In the genomic region with DNA sequence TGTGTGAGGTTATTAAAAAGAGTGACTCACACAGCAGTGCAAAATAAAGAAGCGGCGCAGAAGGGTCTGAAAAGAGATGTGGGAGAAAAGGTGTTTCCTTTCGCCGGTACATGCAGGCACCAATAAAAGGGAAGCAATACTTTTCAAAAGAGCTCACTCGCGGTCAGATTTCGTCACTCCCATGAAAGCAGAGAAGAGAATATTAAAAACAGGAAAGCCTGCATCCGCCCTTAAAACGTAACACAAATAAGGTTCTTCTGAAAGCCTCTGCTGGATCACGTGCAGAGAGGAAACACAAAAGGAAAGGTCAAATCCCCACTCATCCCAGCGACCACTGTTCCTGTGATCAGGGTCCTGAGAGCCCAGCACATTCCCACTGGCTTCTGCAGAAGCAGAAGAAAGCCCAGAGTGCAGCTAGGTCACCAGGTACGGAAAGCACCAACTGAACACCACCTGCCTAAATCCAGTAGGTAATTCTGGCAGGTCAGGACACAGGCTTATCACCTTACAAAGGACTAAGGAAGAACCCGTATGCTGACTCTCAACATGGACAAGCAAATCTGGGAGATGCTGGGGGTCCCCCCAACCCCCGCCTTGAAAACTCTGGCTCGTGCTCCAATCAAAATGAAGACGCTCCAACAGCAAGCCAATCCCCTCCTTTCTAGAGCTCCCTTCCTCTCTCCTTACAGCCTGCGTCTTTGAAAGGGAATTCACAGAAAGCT, we compare ENCODE assay signal across 7 mouse cellular contexts. TPM values are rescaled to one million over a fixed set of nuclear protein-coding genes. Genes with fewer than 3 reads are reported as not detected.
DNase-seq lines count a peak whose midpoint lies in the region; ATAC-seq and TF ChIP-seq lines count a peak whose summit lies in the region.

No protein-coding gene starts in this region.

- H3K4me1 ChIP-seq in embryonic facial prominence, embryonic 15.5 days = peaks cover 16% of the 10 kb centered on the region; the same call in 1 of the 2 replicates
- peaks cover 14% of the 10 kb centered on the region; the same call in 1 of the 2 replicates for H3K4me1 ChIP-seq in hindbrain, embryonic 15.5 days (replicated peaks)
- H3K4me1 ChIP-seq in liver, embryonic 11.5 days (replicated peaks; ENCODE audit: control insufficient read depth, insufficient read depth, low read length) = no peaks in the 10 kb centered on the region
- no peaks in the 10 kb centered on the region for H3K4me1 ChIP-seq in midbrain, postnatal 0 days (ENCODE audit: insufficient read depth, low read length)

- no peak for TF ChIP-seq CTCF in midbrain, postnatal 0 days (IDR thresholded peaks at IDR 0.05)

- peak; percentile 82 for ATAC-seq in embryonic facial prominence, embryonic 15.5 days (ENCODE audit: insufficient number of reproducible peaks, low FRiP score, low TSS enrichment, low read depth)
- ATAC-seq in hindbrain, embryonic 15.5 days (ENCODE audit: low FRiP score, low read depth) = peak; percentile 92
- no peak for ATAC-seq in liver, embryonic 11.5 days (replicated peaks; ENCODE audit: low FRiP score)
- peak; percentile 86 for ATAC-seq in midbrain, postnatal 0 days (ENCODE audit: low FRiP score)

- peak overlapping the region; percentile 32 for H3K4me3 ChIP-seq in embryonic facial prominence, embryonic 15.5 days (replicated peaks)
- peak overlapping the region; percentile 43 for H3K4me3 ChIP-seq in hindbrain, embryonic 15.5 days
- peak overlapping the region; percentile 20 for H3K4me3 ChIP-seq in liver, embryonic 11.5 days (ENCODE audit: low read depth, low read length)
- peak overlapping the region; percentile 33 for H3K4me3 ChIP-seq in midbrain, postnatal 0 days (ENCODE audit: low read depth, low read length)

- H3K4me2 ChIP-seq in embryonic facial prominence, embryonic 15.5 days (replicated peaks) = peak overlapping the region; percentile 66
- H3K4me2 ChIP-seq in hindbrain, embryonic 15.5 days = peak overlapping the region; percentile 93
- H3K4me2 ChIP-seq in liver, embryonic 11.5 days = peak overlapping the region; percentile 56
- peak overlapping the region; percentile 74 for H3K4me2 ChIP-seq in midbrain, postnatal 0 days (ENCODE audit: low read depth, low read length, poor library complexity, severe bottlenecking)

- WGBS in embryonic facial prominence, embryonic 15.5 days = 8% methylated on average over 17 of the region's 17 CpGs
- WGBS in hindbrain, embryonic 15.5 days = 14% methylated on average over 17 of the region's 17 CpGs
- WGBS in liver, embryonic 11.5 days = 20% methylated on average over 17 of the region's 17 CpGs
- WGBS in midbrain, postnatal 0 days = 9% methylated on average over 17 of the region's 17 CpGs

- peak; percentile 64 to 73 for DNase-seq in B cell, adult 2 months
- DNase-seq in CD8-positive naive resting alpha-beta T cell, adult 2 months (ENCODE audit: low read depth in 2 of 2, low spot score in 2 of 2) = peak; percentile 40 to 60
- no peak for DNase-seq in liver, embryonic 11.5 days (ENCODE audit: low spot score)
- DNase-seq in midbrain, postnatal 0 days (ENCODE audit: low spot score) = peak; percentile 80
- DNase-seq in thymus, postnatal 10 days (ENCODE audit: low spot score in 2 of 2) = no peak

- H3K9me3 ChIP-seq in embryonic facial prominence, embryonic 15.5 days (replicated peaks) = no peaks in the 10 kb centered on the region
- no peaks in the 10 kb centered on the region for H3K9me3 ChIP-seq in hindbrain, embryonic 15.5 days
- H3K9me3 ChIP-seq in liver, embryonic 11.5 days (ENCODE audit: control insufficient read depth, low read length) = no peaks in the 10 kb centered on the region
- no peaks in the 10 kb centered on the region for H3K9me3 ChIP-seq in midbrain, postnatal 0 days (ENCODE audit: low read length)

- H3K27ac ChIP-seq in embryonic facial prominence, embryonic 15.5 days (replicated peaks) = peak overlapping the region; percentile 80
- H3K27ac ChIP-seq in hindbrain, embryonic 15.5 days (replicated peaks) = peak overlapping the region; percentile 61
- H3K27ac ChIP-seq in liver, embryonic 11.5 days (ENCODE audit: low read depth, low read length) = 0 out of 2 replicates have a peak overlapping the region, but pooled peaks have one; percentile 28
- H3K27ac ChIP-seq in midbrain, postnatal 0 days (ENCODE audit: low read depth, low read length) = no peak overlapping the region

- H3K27me3 ChIP-seq in embryonic facial prominence, embryonic 15.5 days = no peaks in the 10 kb centered on the region
- H3K27me3 ChIP-seq in hindbrain, embryonic 15.5 days = no peaks in the 10 kb centered on the region
- H3K27me3 ChIP-seq in liver, embryonic 11.5 days (replicated peaks; ENCODE audit: control insufficient read depth, insufficient read depth, low read length) = no peaks in the 10 kb centered on the region
- H3K27me3 ChIP-seq in midbrain, postnatal 0 days (ENCODE audit: insufficient read depth, low read length) = no peaks in the 10 kb centered on the region

- 0 out of 2 replicates have a peak, but pooled peaks cover 5% of the 10 kb centered on the region for H3K36me3 ChIP-seq in embryonic facial prominence, embryonic 15.5 days
- no peaks in the 10 kb centered on the region for H3K36me3 ChIP-seq in hindbrain, embryonic 15.5 days
- H3K36me3 ChIP-seq in liver, embryonic 11.5 days (ENCODE audit: control insufficient read depth, insufficient read depth, low read length) = no peaks in the 10 kb centered on the region
- no peaks in the 10 kb centered on the region for H3K36me3 ChIP-seq in midbrain, postnatal 0 days (ENCODE audit: insufficient read depth, low read length)

- H3K9ac ChIP-seq in embryonic facial prominence, embryonic 15.5 days = no peak overlapping the region; the same call in 1 of the 2 replicates
- H3K9ac ChIP-seq in hindbrain, embryonic 15.5 days = peak overlapping the region; percentile 55
- H3K9ac ChIP-seq in liver, embryonic 11.5 days (ENCODE audit: low read depth, low read length) = no peak overlapping the region
- peak overlapping the region; percentile 55; the same call in 1 of the 2 replicates for H3K9ac ChIP-seq in midbrain, postnatal 0 days (replicated peaks; ENCODE audit: low read length, poor library complexity, severe bottlenecking)

RNA-seq across cellular contexts. Expression of a gene that starts 16.4 kb away (rescaled TPM):
- polyA plus RNA-seq in embryonic facial prominence, embryonic 15.5 days (2015; fragmentation: Nextera tagmentation; extraction: Ambion mirVana) = 9.5 TPM in 2 replicates
- 1.5 and 2.0 TPM in 2 replicates for polyA plus RNA-seq in hindbrain, embryonic 15.5 days (2015; fragmentation: Nextera tagmentation; extraction: Ambion mirVana)
- 2.1 and 2.8 TPM in 2 replicates for polyA plus RNA-seq in liver, embryonic 11.5 days (2014; fragmentation: Nextera tagmentation; extraction: Ambion mirVana)
- total RNA-seq in midbrain, postnatal 0 days (2014; rRNA removed) = 5.6 and 10.2 TPM in 2 replicates
- polyA plus RNA-seq in midbrain, postnatal 0 days (2015; fragmentation: Nextera tagmentation; extraction: Ambion mirVana) = 0.72 and 1.0 TPM in 2 replicates

Comparison
In these comparisons a context has a peak if more than half of its experiments do, and no peak if none do; other contexts are left out.
1. DNase-seq: peak in B cell, adult 2 months (2 of 2), CD8-positive naive resting alpha-beta T cell, adult 2 months (2 of 2) and midbrain, postnatal 0 days (single experiment); none in liver, embryonic 11.5 days (single experiment) and thymus, postnatal 10 days (0 of 2).
2. H3K9ac ChIP-seq: peak in hindbrain, embryonic 15.5 days (single experiment) and midbrain, postnatal 0 days (single experiment); none in embryonic facial prominence, embryonic 15.5 days (single experiment) and liver, embryonic 11.5 days (single experiment).
3. Peak in every context shown above with its lines, with median percentiles within 50 percentile points of each other: H3K4me2 ChIP-seq and H3K4me3 ChIP-seq.